Mouse (Mus musculus) embryonic fibroblast, embryonic 13.5 days (primary cell): ENCODE data around the gene Cdh23.

Experiments used
- CTCF ChIP-seq: IDR thresholded peaks from 2 replicates; pipeline ENCODE4 v1.5.1; 2011; ENCODE audit warnings: mild to moderate bottlenecking, control low read depth, low read length, moderate library complexity, borderline replicate concordance; ENCODE audit not compliant: insufficient read depth
- POLR2A ChIP-seq: IDR thresholded peaks from 2 replicates; pipeline ENCODE4 v1.6.1; 2011; ENCODE audit warnings: low read depth, mild to moderate bottlenecking, control low read depth, low read length, moderate library complexity

- TF ChIP-seq CTCF (no peak), POLR2A (no peak)
These were observed 411.1 kb downstream of the Cdh23 start for GRCm38 (mm10) chr10:60285183-60285582.
